ENCODE assay signal across 8 mouse cellular contexts in genomic region chr5:118331608-118332394, GRCm38 (mm10).
A peak's percentile ranks its signal among the peaks of the same experiment; 100 is the strongest.
DNase-seq lines count a peak whose midpoint lies in the region; ATAC-seq lines count a peak whose summit lies in the region.

No protein-coding gene starts in this region.

- H3K4me3 ChIP-seq in brown adipose tissue, adult 24 weeks (ENCODE audit: insufficient read depth, low read depth, low read length) = peak overlapping the region; percentile 51
- H3K4me3 ChIP-seq in forebrain, embryonic 16.5 days (replicated peaks; ENCODE audit: low read length) = peak overlapping the region; percentile 40
- H3K4me3 ChIP-seq in neural tube, embryonic 15.5 days (replicated peaks) = peak overlapping the region; percentile 38

- H3K36me3 ChIP-seq in forebrain, embryonic 16.5 days (ENCODE audit: control insufficient read depth, insufficient read depth) = no peaks in the 10 kb centered on the region
- no peaks in the 10 kb centered on the region for H3K36me3 ChIP-seq in neural tube, embryonic 15.5 days

- H3K9me3 ChIP-seq in forebrain, embryonic 16.5 days (ENCODE audit: control insufficient read depth, low read length) = no peaks in the 10 kb centered on the region
- H3K9me3 ChIP-seq in neural tube, embryonic 15.5 days (replicated peaks) = no peaks in the 10 kb centered on the region

- H3K4me2 ChIP-seq in forebrain, embryonic 16.5 days (ENCODE audit: low read length) = peak overlapping the region; percentile 74
- H3K4me2 ChIP-seq in neural tube, embryonic 15.5 days = peak overlapping the region; percentile 80

- no peaks in the 10 kb centered on the region for H3K27me3 ChIP-seq in forebrain, embryonic 16.5 days (replicated peaks; ENCODE audit: control insufficient read depth, insufficient read depth, low read length)
- 0 out of 2 replicates have a peak, but pooled peaks cover 4% of the 10 kb centered on the region for H3K27me3 ChIP-seq in neural tube, embryonic 15.5 days (replicated peaks)

- WGBS in forebrain, embryonic 16.5 days = 1% methylated on average over 32 of the region's 32 CpGs
- under 1% methylated on average over 32 of the region's 32 CpGs for WGBS in neural tube, embryonic 15.5 days

- H3K4me1 ChIP-seq in brown adipose tissue, adult 24 weeks (ENCODE audit: control insufficient read depth, insufficient read depth, insufficient read length, low read length) = peaks cover 5% of the 10 kb centered on the region
- peaks cover 35% of the 10 kb centered on the region for H3K4me1 ChIP-seq in forebrain, embryonic 16.5 days (replicated peaks; ENCODE audit: control insufficient read depth, insufficient read depth, low read length)
- H3K4me1 ChIP-seq in neural tube, embryonic 15.5 days = peaks cover 35% of the 10 kb centered on the region

- peak overlapping the region; percentile 47 for H3K9ac ChIP-seq in forebrain, embryonic 16.5 days (replicated peaks; ENCODE audit: low read depth, low read length)
- H3K9ac ChIP-seq in neural tube, embryonic 15.5 days (replicated peaks) = peak overlapping the region; percentile 44

- ATAC-seq in forebrain, embryonic 16.5 days = peak; percentile 56
- peak; percentile 72; the same call in 1 of the 2 replicates for ATAC-seq in neural tube, embryonic 15.5 days (ENCODE audit: low FRiP score)

- intact Hi-C loops in heart, postnatal 36 days (cut with DNase I) = loop anchor here (1.0 to 5.0 kb wide), 7 partner anchors 63 to 406 kb away; partner anchors contain the start of gene Med13l

- peak; percentile 68 for DNase-seq in CD4-positive, CD25-positive, alpha-beta regulatory T cell, adult 2 months (ENCODE audit: low read depth, low spot score)
- peak; percentile 86 for DNase-seq in heart, postnatal 36 days
- peak; percentile 24 to 88 for DNase-seq in layer of hippocampus, adult 18-20 months (ENCODE audit: low spot score in 2 of 2)
- peak; percentile 77 to 84 for DNase-seq in lung, adult 18-20 months
- peak; percentile 60 for DNase-seq in thymus, postnatal 0 days (ENCODE audit: low spot score)

- H3K27ac ChIP-seq in brown adipose tissue, adult 24 weeks (replicated peaks; ENCODE audit: low read depth, low read length) = peak overlapping the region; percentile 68
- 0 out of 2 replicates have a peak overlapping the region, but pooled peaks have one; percentile 0 for H3K27ac ChIP-seq in forebrain, embryonic 16.5 days (ENCODE audit: low read length)
- H3K27ac ChIP-seq in neural tube, embryonic 15.5 days (replicated peaks) = peak overlapping the region; percentile 77

Comparison
In these comparisons a context has a peak if more than half of its experiments do, and no peak if none do; other contexts are left out.
1. Peak in every context shown above with its lines: DNase-seq, ATAC-seq, H3K4me3 ChIP-seq and H3K27ac ChIP-seq.
2. H3K27ac ChIP-seq: peak in every context shown above with its lines; median percentile 77 in neural tube, embryonic 15.5 days; 68 in brown adipose tissue, adult 24 weeks; 0 in forebrain, embryonic 16.5 days.